Mouse (Mus musculus) liver, adult (tissue): ENCODE data around the gene A830031A19Rik.

Experiments
- GATA4 ChIP-seq: IDR thresholded peaks from 2 replicates; pipeline ENCODE4 v1.6.1; 2014; ENCODE audit warnings: mild to moderate bottlenecking, low read length; ENCODE audit not compliant: insufficient replicate concordance

The A830031A19Rik gene

DNA sequence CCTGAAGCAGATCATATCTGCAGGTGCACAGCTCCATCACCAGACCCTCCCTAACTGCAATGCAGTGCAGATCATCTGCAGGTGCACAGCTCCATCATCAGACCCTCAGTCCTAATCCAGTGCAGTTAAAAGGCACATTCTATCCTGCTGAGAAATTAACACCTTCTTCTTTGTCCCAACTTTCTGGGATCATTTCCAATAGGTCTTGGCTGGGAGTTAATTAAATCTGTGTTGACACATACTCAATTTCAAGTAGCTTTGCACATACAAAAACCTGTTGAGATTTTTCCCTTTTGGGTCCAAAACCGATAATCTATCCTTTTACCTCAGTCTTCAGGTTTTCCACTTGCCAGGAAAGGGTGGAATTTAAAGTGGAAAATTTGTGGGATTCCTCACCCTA lies 62.6 kb downstream of the A830031A19Rik start:
- no peak for TF ChIP-seq GATA4

DNA sequence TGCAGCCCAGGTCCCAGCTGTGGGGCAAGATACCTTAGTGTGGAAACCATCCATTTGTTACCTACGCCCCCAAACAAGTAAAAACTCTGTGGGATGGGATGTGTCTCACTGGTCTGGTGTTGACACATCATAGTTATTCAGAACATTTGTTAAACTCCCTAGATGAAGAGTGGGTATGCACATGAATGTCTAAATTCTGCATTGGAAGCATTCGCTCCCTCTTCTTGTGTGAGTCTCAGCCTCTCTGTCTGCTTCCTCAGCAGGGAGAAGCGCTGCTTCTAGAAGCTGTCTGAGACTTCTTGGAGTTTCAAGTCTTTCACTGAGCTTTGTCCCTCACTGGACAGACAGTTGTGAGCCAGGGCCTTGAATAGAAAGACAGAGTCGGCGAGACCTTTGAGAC lies 65.9 kb downstream of the A830031A19Rik start:
- TF ChIP-seq GATA4: no peak

DNA sequence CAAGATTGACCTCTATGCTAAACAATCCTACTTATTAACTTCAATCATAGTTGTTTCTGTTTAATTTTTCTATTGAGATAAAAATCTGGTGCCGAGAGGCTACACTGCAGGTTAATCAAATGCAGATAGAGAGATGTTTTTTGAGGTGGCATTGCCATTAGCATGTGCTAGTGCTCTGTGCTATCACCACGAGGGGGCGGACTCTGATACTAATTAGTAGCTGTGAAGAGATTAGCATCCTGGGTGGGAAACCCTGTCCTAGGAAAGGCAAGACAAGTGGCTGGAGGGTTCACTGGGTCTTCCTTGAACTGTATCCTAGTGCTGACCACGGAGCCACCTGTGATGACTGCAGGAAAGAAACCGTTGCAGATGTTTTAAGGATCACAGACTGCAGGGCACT lies 66.6 kb downstream of the A830031A19Rik start:
- TF ChIP-seq GATA4: no peak

DNA sequence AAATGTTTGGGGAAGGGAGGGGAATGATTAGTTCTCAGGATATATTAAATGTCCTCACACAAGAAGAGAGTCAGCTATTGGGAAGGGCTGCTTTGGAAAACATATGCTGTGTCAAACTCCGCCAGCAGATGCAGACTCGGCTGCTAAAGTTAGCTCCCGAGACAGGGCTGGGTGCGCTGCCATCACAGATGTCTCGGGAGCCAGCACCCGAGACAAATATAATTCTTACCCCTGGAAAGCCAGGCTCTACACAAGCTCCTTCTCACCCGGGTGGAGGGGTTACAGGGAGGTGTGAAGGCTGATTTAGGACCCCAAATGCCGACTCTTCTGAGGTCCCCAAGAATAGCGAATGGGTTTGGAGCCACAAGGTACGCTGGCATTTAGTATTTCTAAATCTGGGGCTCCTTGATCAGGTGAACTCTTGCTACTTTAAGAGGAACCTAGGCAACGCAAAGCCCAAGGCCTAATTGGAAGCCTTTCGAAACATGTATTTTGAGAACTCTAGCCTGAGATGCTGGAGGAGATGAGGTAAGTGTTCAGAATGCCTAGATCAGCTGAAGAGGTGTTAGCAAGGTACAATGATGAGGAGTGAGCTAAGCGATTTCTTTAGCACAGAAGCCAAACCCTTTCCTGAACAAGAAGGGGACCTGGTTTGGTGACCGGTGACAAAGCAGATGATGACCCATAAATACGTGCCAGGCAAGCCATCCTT lies 69.3 kb downstream of the A830031A19Rik start:
- no peak for TF ChIP-seq GATA4

DNA sequence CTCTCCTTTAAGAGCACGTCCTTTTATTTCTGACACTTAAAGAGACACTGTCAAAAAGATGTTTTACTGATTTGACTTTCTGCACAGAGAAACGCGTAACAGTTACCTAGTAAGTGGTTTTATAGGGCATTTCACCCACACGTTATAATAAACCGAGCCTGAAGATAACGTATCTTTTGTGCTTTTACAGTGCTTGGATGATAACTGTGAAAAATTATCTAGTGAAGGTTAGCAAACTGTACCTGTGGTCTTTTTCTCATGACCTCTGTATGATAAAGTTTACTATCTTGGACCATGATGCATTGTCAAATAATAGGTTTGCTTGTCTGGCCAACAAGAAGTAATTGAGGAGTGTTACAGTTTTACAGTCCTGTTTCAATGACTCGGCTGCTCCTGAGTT lies 74.2 kb downstream of the A830031A19Rik start:
- no peak for TF ChIP-seq GATA4
